26 mouse cellular contexts compared by ENCODE assay signal in genomic region chr5:72783957-72784356, GRCm38 (mm10). TPM values are rescaled to one million over a fixed set of nuclear protein-coding genes. Genes with fewer than 3 reads are reported as not detected.
DNase-seq lines count a peak whose midpoint lies in the region; ATAC-seq and TF ChIP-seq lines count a peak whose summit lies in the region.
"Had no signal": no experiment of that assay in that cellular context is flagged by ENCODE, and none has a peak within 500 bp of the region (broad histone marks: within the 10 kb centered on the region; RNA-seq: fewer than 3 reads in every experiment).

No protein-coding gene starts in this region.

- no peak overlapping the region for H3K4me2 ChIP-seq in hindbrain, embryonic 12.5 days (replicated peaks)
- H3K4me2 ChIP-seq in hindbrain, embryonic 14.5 days (replicated peaks) = no peak overlapping the region
- H3K4me2 ChIP-seq: embryonic facial prominence, embryonic 12.5 days; heart, embryonic 13.5 days; hindbrain, embryonic 13.5 days; limb, embryonic 15.5 days; lung, embryonic 14.5 days had no signal

- DNase-seq in hindbrain, embryonic 14.5 days (ENCODE audit: low spot score) = no peak
- peak; percentile 18 to 84 for DNase-seq in left cerebral cortex, postnatal 25 days (ENCODE audit: low spot score in 2 of 2)
- DNase-seq in left cerebral cortex, postnatal 4 days = no peak
- no peak for DNase-seq in G1E (ENCODE audit: low spot score)
- DNase-seq in gastrocnemius, postnatal 10 days = no peak
- DNase-seq: adrenal gland, postnatal 36 days; cerebellum, adult 11-12 months; gastrocnemius, postnatal 14 days; heart, adult 2 months; heart, postnatal 14 days; lung, embryonic 14.5 days; midbrain, embryonic 14.5 days; right cerebral cortex, postnatal 4 days; thymus, adult 18-20 months; thymus, postnatal 4 days had no signal

- no peak overlapping the region for H3K4me3 ChIP-seq in hindbrain, embryonic 12.5 days
- H3K4me3 ChIP-seq in hindbrain, embryonic 14.5 days (replicated peaks; ENCODE audit: low read length) = no peak overlapping the region
- no peak overlapping the region for H3K4me3 ChIP-seq in G1E (ENCODE audit: low read depth, low read length)
- H3K4me3 ChIP-seq: embryonic facial prominence, embryonic 12.5 days; heart, adult 2 months; heart, embryonic 13.5 days; hindbrain, embryonic 13.5 days; limb, embryonic 15.5 days; megakaryocyte, embryonic 14.5 days had no signal

- no peak overlapping the region for H3K27ac ChIP-seq in hindbrain, embryonic 12.5 days
- H3K27ac ChIP-seq in hindbrain, embryonic 14.5 days = no peak overlapping the region
- H3K27ac ChIP-seq: embryonic facial prominence, embryonic 12.5 days; heart, adult 2 months; heart, embryonic 13.5 days; hindbrain, embryonic 13.5 days; limb, embryonic 15.5 days; liver, embryonic 14.5 days had no signal

- no peak for TF ChIP-seq CTCF in G1E (IDR thresholded peaks at IDR 0.05; ENCODE audit: low read depth, low read length)

- H3K27me3 ChIP-seq in hindbrain, embryonic 12.5 days = no peaks in the 10 kb centered on the region
- H3K27me3 ChIP-seq in hindbrain, embryonic 14.5 days (ENCODE audit: control insufficient read depth, insufficient read depth, low read length) = no peaks in the 10 kb centered on the region
- no peaks in the 10 kb centered on the region for H3K27me3 ChIP-seq in G1E (ENCODE audit: insufficient read depth, low read length)
- H3K27me3 ChIP-seq: embryonic facial prominence, embryonic 12.5 days; heart, embryonic 13.5 days; hindbrain, embryonic 13.5 days; limb, embryonic 15.5 days; megakaryocyte, embryonic 14.5 days had no signal

- ATAC-seq in hindbrain, embryonic 12.5 days (ENCODE audit: low FRiP score) = peak; percentile 40
- no peak for ATAC-seq in hindbrain, embryonic 14.5 days (ENCODE audit: low FRiP score)
- ATAC-seq in G1E (ENCODE audit: extremely low read depth, insufficient number of reproducible peaks, low FRiP score, poor library complexity, severe bottlenecking) = peak; percentile 49; the same call in 1 of the 2 replicates
- ATAC-seq in megakaryocyte progenitor cell, adult 5-6 weeks (replicated peaks; ENCODE audit: poor library complexity) = 0 out of 2 replicates have a peak, but pooled peaks have one; percentile 41

- 82% methylated on average over 8 of the region's 8 CpGs for WGBS in hindbrain, embryonic 12.5 days
- WGBS in hindbrain, embryonic 14.5 days = 78% methylated on average over 8 of the region's 8 CpGs

- no peaks in the 10 kb centered on the region for H3K36me3 ChIP-seq in hindbrain, embryonic 12.5 days
- no peaks in the 10 kb centered on the region for H3K36me3 ChIP-seq in hindbrain, embryonic 14.5 days (replicated peaks; ENCODE audit: control insufficient read depth, insufficient read depth)
- peaks cover 42% of the 10 kb centered on the region for H3K36me3 ChIP-seq in G1E (replicated peaks)
- H3K36me3 ChIP-seq: embryonic facial prominence, embryonic 12.5 days; hindbrain, embryonic 13.5 days; limb, embryonic 15.5 days had no signal

- no peak overlapping the region for H3K9ac ChIP-seq in hindbrain, embryonic 12.5 days
- no peak overlapping the region for H3K9ac ChIP-seq in hindbrain, embryonic 14.5 days
- H3K9ac ChIP-seq: embryonic facial prominence, embryonic 12.5 days; heart, embryonic 13.5 days; hindbrain, embryonic 13.5 days; limb, embryonic 15.5 days; liver, embryonic 14.5 days; lung, embryonic 14.5 days had no signal

- intact Hi-C loops in left cerebral cortex, postnatal 25 days (cut with DNase I) = no loop called here
- intact Hi-C loops in left cerebral cortex, postnatal 4 days (cut with DNase I) = no loop called here

- no peaks in the 10 kb centered on the region for H3K9me3 ChIP-seq in hindbrain, embryonic 12.5 days (replicated peaks)
- H3K9me3 ChIP-seq in hindbrain, embryonic 14.5 days (ENCODE audit: control insufficient read depth, low read length) = no peaks in the 10 kb centered on the region
- no peaks in the 10 kb centered on the region for H3K9me3 ChIP-seq in G1E (replicated peaks)
- H3K9me3 ChIP-seq: embryonic facial prominence, embryonic 12.5 days; heart, embryonic 13.5 days; hindbrain, embryonic 13.5 days; limb, embryonic 15.5 days; megakaryocyte, embryonic 14.5 days had no signal

- H3K4me1 ChIP-seq in hindbrain, embryonic 12.5 days = no peaks in the 10 kb centered on the region
- H3K4me1 ChIP-seq in hindbrain, embryonic 14.5 days (replicated peaks; ENCODE audit: control insufficient read depth, insufficient read depth, low read length) = no peaks in the 10 kb centered on the region
- peaks cover 18% of the 10 kb centered on the region for H3K4me1 ChIP-seq in G1E (ENCODE audit: insufficient read depth, low read depth, low read length)
- H3K4me1 ChIP-seq: embryonic facial prominence, embryonic 12.5 days; hindbrain, embryonic 13.5 days; limb, embryonic 15.5 days had no signal

RNA-seq across cellular contexts. Expression of gene Txk, which starts 31.4 kb away (rescaled TPM):
- polyA plus RNA-seq in hindbrain, embryonic 12.5 days (2016; fragmentation: Nextera tagmentation; extraction: Ambion mirVana) = 0.12 TPM in 1 of 2 replicates, not detected in the other
- 0.14 and 0.23 TPM in 2 replicates for polyA plus RNA-seq in hindbrain, embryonic 14.5 days (2014; fragmentation: Nextera tagmentation; extraction: Ambion mirVana)
- under 1 TPM; 0.11 to 0.64 TPM for total RNA-seq in left cerebral cortex, postnatal 25 days (2021)
- total RNA-seq in left cerebral cortex, postnatal 4 days (2021) = under 1 TPM; 0.18 to 0.40 TPM
- total RNA-seq in G1E (2014; fragmentation: Nextera tagmentation) (1.9 and 2.0 TPM in 2 replicates), G1E (2017) (0.87 and 1.9 TPM in 2 replicates)
- not detected in 2 replicates for polyA plus RNA-seq in G1E (2012)
- 0.57 and 1.2 TPM in 2 replicates for total RNA-seq in megakaryocyte progenitor cell, adult 5-6 weeks (2015)
- total RNA-seq in megakaryocyte progenitor cell, adult 5-6 weeks (2017) = 0.08 and 0.41 TPM in 2 replicates
- not detected for total RNA-seq in gastrocnemius, postnatal 10 days (2021)
- total RNA-seq: layer of hippocampus, postnatal 14 days had no signal
- polyA plus RNA-seq: forebrain, embryonic 11.5 days; lung, embryonic 14.5 days; neural tube, embryonic 11.5 days had no signal

Comparison
In these comparisons a context has a peak if more than half of its experiments do, and no peak if none do; other contexts are left out.
1. DNase-seq: peak in left cerebral cortex, postnatal 25 days (2 of 2); none in hindbrain, embryonic 14.5 days (single experiment), left cerebral cortex, postnatal 4 days (single experiment), G1E (single experiment) and gastrocnemius, postnatal 10 days (single experiment).